Mouse (Mus musculus) forebrain, postnatal 0 days (tissue): Measurements from ENCODE around the gene Wdr13. TPM values are rescaled to one million over a fixed set of nuclear protein-coding genes. Genes with fewer than 3 reads are reported as not detected.
A peak's percentile ranks its signal among the peaks of the same experiment; 100 is the strongest.

Experiments used
- ATAC-seq: fragments of 200-750 bp; cut with Nextera tagmentation; 2 replicates; pipeline ENCODE4 v1.8.0; 2017; ENCODE audit warnings: mild to moderate bottlenecking, moderate library complexity
- DNase-seq: peaks from one replicate; pipeline ENCODE4 v3.0.0-alpha.2; 2015
- H3K27ac ChIP-seq: fragments of 300-500 bp; sonication (generic); 2 replicates; pipeline ENCODE4 v1.5.1; 2014; ENCODE audit warnings: low read depth, mild to moderate bottlenecking, antibody characterized with exemption, low read length, moderate library complexity, mixed read lengths
- H3K27me3 ChIP-seq: fragments of 300-500 bp; sonication (generic); 2 replicates; pipeline ENCODE4 v1.6.1; 2014; ENCODE audit warnings: mild to moderate bottlenecking, low read length, mixed read lengths; ENCODE audit not compliant: insufficient read depth
- H3K36me3 ChIP-seq: fragments of 300-500 bp; sonication (generic); 2 replicates; pipeline ENCODE4 v1.6.1; 2014; ENCODE audit warnings: mild to moderate bottlenecking, moderate library complexity; ENCODE audit not compliant: insufficient read depth
- H3K4me1 ChIP-seq: fragments of 300-500 bp; sonication (generic); 2 replicates; pipeline ENCODE4 v1.6.1; 2014; ENCODE audit warnings: antibody characterized with exemption; ENCODE audit not compliant: insufficient read depth
- H3K4me2 ChIP-seq: fragments of 300-500 bp; sonication (generic); 2 replicates; pipeline ENCODE4 v1.6.1; 2014; ENCODE audit warnings: low read depth, mild to moderate bottlenecking, moderate library complexity
- H3K4me3 ChIP-seq: fragments of 300-500 bp; sonication (generic); 2 replicates; pipeline ENCODE4 v1.5.1; 2014; ENCODE audit warnings: low read depth, low read length, mixed read lengths
- H3K9ac ChIP-seq: fragments of 300-500 bp; sonication (generic); 2 replicates; pipeline ENCODE4 v1.6.1; 2014; ENCODE audit warnings: mild to moderate bottlenecking
- H3K9me3 ChIP-seq: fragments of 300-500 bp; sonication (generic); 2 replicates; pipeline ENCODE4 v1.6.1; 2016; ENCODE audit warnings: low read length
- CTCF ChIP-seq: sonication (generic); IDR thresholded peaks from 2 replicates; pipeline ENCODE4 v1.5.1; 2016; ENCODE audit warnings: antibody characterized with exemption, control low read depth, low read depth
- WGBS: fragments of 180-500 bp; shearing (Covaris S2); extraction: QIAGEN DNeasy Blood & Tissue Kit; methylation state at CpG from one replicate; pipeline ENCODE4 v1.1.7; 2014; 5-methylcytosine and 5-hydroxymethylcytosine counted together
- polyA plus RNA-seq: library from polyadenylated mRNA; unstranded; fragments of >200 nt; fragmentation: Nextera tagmentation; extraction: Ambion mirVana; gene quantifications from 2 replicates; pipeline ENCODE4 v1.2.1, GENCODE M21; 2015
- total RNA-seq: library from RNA; depleted of rRNA; stranded (reverse); fragments of >200 nt; gene quantifications from 2 replicates; pipeline ENCODE4 v1.2.3, GENCODE M21; 2014

Wdr13 gene
- total and polyA plus RNA-seq, 2 experiments from 2014 or later = 58.4 to 316 TPM

DNA sequence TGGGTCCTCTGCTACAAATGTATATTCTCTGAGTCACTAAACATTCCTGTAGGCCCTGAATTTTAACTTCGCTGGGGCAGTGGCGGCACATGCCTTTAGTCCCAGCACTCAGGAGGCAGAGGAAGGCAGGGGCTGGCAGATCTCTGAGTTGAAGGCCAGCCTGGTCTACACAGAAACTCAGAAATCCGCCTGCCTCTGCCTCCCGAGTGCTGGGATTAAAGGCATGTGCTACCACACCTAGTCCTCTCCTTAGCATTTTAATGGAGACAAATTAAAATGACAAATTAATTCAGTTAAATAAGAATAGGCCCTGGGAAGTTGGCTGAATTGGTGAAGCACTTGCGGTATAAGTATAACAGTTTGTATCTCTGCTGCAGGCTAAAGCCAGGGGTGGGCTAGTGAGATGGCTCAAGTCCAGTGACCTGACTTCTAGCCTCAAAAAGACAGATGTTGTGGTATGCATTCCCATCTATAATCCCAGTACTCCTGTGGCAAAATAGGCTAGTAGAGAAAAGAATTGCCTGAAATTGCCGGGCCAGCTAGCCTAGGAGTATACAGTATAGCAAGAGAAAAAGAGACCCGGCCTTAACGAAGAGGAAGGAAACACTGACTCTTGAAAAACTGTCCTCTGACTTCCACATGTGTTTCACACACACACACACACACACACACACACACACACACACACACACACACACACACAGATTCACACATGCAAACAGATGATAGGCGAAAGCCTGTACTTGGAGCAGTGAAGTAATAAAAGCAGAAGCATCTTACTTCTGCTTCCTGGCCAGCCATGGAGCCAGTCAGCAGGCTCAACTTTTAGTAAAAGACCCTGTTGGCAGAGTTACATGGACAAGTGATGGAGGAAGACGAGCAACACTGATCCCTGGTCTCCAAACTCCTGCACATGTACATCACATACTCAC lies 35.3 kb upstream of the Wdr13 start:
- TF ChIP-seq CTCF = no peak
- Histone ChIP-seq H3K4me3 (no peak overlapping the region), H3K9ac (no peak overlapping the region), H3K36me3 (no peaks in the 10 kb centered on the region), H3K9me3 (no peaks in the 10 kb centered on the region), H3K27ac (no peak overlapping the region), H3K4me2 (no peak overlapping the region), H3K27me3 (no peaks in the 10 kb centered on the region), H3K4me1 (no peaks in the 10 kb centered on the region)
- DNase-seq = no peak
- 91% methylated on average over 10 of the region's 10 CpGs for WGBS
- no peak for ATAC-seq

DNA sequence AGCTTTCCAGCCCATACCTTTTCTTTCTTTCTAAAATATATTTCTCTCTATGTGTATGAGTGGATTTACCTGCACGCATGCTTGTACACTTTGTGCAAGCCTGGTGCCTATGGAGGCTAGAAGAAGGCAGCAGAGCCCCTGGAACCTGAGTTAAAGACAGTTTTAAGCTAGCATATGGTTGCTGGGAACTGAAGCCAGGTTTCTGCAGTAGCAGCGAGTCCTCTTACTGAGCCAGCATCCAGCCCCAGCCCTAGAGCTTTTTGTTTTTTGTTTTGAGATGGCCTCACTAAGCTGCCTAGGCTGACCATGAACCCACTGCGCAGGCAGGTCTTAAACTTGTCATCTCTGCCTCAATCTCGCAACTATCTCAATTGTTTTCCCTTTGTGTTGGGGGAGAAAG lies 31.8 kb upstream of the Wdr13 start:
- Histone ChIP-seq H3K4me2 (no peak overlapping the region), H3K9ac (no peak overlapping the region), H3K27me3 (no peaks in the 10 kb centered on the region), H3K4me3 (no peak overlapping the region), H3K36me3 (no peaks in the 10 kb centered on the region), H3K9me3 (no peaks in the 10 kb centered on the region), H3K4me1 (no peaks in the 10 kb centered on the region), H3K27ac (no peak overlapping the region)
- no peak for DNase-seq
- WGBS = 87% methylated on average over 4 of the region's 4 CpGs
- no peak for ATAC-seq
- TF ChIP-seq CTCF = no peak

DNA sequence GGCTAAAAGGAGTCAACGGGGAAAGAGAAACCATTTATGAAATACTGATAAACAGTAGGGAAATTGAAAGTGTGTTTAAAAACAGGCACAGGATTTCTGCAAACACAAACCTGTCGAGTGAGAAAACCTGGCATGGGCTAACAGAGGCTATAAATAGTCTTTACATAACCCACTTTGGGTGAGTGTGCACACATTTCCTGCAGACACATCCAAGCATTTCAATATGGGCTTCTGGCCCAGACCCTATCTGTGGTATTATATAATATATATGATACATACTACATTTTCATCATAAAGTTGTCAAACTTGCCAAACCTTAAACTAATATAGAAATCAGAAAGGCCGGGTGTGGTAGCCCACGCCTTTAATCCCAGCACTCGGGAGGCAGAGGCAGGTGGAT lies 30.4 kb upstream of the Wdr13 start:
- no peak for DNase-seq
- no peaks in the 10 kb centered on the region for H3K27me3 ChIP-seq
- 82% methylated on average over 5 of the region's 5 CpGs for WGBS
- no peak overlapping the region for H3K9ac ChIP-seq
- H3K4me2 ChIP-seq = no peak overlapping the region
- no peak for ATAC-seq
- H3K9me3 ChIP-seq = no peaks in the 10 kb centered on the region
- no peak overlapping the region for H3K27ac ChIP-seq
- no peaks in the 10 kb centered on the region for H3K36me3 ChIP-seq
- H3K4me3 ChIP-seq = no peak overlapping the region
- no peak for TF ChIP-seq CTCF
- H3K4me1 ChIP-seq = no peaks in the 10 kb centered on the region

DNA sequence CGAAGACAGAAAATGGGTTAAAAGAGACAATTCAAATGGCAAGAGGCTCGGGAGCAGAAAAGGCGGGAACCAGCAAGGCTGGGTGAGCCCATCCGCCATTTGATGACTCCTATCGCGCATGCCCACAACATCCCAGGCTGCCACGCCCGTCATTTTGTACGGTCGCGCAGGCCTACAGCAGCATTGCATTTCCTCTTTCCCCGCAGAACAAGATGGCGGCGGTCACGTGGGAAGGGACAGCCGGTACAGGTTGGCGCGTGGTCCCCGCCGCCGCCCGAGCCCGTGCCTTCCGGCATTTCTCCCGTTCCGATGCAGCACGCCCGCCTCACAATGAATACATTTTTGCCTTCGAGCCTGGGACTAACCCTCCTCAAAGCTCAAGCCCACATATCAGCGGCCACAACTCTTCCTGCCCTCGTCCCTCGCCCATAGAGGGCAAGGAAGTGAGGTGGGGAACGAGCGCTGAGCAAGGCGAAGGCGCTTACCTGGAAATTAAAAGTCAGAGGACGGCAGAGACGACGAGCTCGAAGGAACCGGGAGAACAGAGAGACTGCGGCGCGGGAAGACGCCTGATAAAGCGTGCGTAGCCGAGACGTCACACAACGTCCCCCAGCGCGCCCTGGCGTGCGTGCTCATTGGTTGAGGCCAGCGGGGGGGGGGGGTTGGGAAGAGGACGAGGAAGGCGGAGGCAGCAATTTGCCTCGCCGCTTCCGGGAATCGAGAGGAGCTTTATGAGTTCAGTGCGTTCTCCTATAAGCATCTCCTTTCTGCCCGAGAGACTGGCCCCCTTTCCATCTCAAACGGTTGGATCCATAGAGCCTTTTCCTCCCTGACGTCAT lies 12.7 kb upstream of the Wdr13 start, which contains the start of gene Rbm3:
TSS of gene Rbm3 (minus strand) at position 728 of the 839 bp plus-strand sequence.
- TF ChIP-seq CTCF = peak; percentile 12; the same call in 1 of the 2 replicates
- peak within 1 kb of the TSS; percentile 56 for H3K4me3 ChIP-seq
- peaks cover 13% of the 10 kb centered on the region for H3K36me3 ChIP-seq
- WGBS = 26% methylated on average over 60 of the region's 65 CpGs
- H3K9me3 ChIP-seq = no peaks in the 10 kb centered on the region
- peak within 1 kb of the TSS; percentile 53 for H3K4me2 ChIP-seq
- no peaks in the 10 kb centered on the region for H3K27me3 ChIP-seq
- DNase-seq (peak; percentile 93), ATAC-seq (peak; percentile 96)
- H3K27ac ChIP-seq = peak within 1 kb of the TSS; percentile 98
- H3K4me1 ChIP-seq = 0 out of 2 replicates have a peak, but pooled peaks cover 3% of the 10 kb centered on the region
- peak within 1 kb of the TSS; percentile 92 for H3K9ac ChIP-seq

DNA sequence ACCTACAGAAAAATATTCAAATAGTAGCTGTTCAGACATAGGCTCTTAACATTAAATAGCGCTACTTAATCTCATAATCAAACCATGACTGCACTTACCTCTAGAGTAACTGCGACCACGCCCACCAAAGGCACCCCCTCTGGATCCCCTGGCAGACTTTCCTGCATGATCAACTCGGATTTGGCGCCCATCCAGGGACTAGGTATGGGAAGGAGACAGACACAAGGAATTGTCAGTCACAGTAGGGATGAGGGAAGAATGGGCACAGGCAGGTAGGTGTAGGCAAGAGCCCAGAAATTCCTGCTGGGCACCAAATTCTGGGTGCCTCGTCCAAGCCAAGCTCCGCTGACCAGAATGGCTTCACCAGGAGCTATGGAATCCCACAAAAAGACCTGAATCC lies 11.1 kb upstream of the Wdr13 start:
- no peaks in the 10 kb centered on the region for H3K27me3 ChIP-seq
- H3K4me3 ChIP-seq = peak overlapping the region; percentile 56; the same call in 1 of the 2 replicates
- 73% methylated on average over 7 of the region's 7 CpGs for WGBS
- H3K4me1 ChIP-seq = 0 out of 2 replicates have a peak, but pooled peaks cover 3% of the 10 kb centered on the region
- TF ChIP-seq CTCF = no peak
- no peak for ATAC-seq
- peak overlapping the region; percentile 53 for H3K4me2 ChIP-seq
- no peak overlapping the region for H3K9ac ChIP-seq
- no peak for DNase-seq
- no peak overlapping the region for H3K27ac ChIP-seq
- H3K9me3 ChIP-seq = no peaks in the 10 kb centered on the region
- peaks cover 13% of the 10 kb centered on the region for H3K36me3 ChIP-seq

DNA sequence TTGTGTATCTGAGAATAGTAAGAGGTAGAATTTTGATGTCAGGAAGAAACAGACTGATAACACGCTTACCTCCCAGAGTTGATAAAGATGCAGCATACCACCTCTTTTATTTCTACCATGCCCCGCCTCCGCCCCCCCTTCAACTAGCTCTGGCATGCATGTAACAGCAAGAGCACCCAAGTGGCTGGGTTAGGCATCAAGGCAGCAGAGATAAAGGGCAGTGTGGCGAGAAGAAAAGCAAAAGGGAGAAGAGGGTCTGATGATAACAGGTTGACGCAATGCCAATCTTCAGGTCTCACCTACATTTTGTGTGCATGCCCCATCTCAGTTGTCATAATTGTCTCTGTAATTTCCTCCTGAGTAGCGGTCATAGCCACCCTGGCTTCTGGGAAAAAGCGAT lies 10.3 kb upstream of the Wdr13 start:
- H3K27me3 ChIP-seq = no peaks in the 10 kb centered on the region
- H3K4me2 ChIP-seq = no peak overlapping the region
- H3K9ac ChIP-seq = no peak overlapping the region
- TF ChIP-seq CTCF = no peak
- no peaks in the 10 kb centered on the region for H3K9me3 ChIP-seq
- ATAC-seq (no peak), DNase-seq (no peak)
- no peak overlapping the region for H3K4me3 ChIP-seq
- H3K4me1 ChIP-seq = 0 out of 2 replicates have a peak, but pooled peaks cover 3% of the 10 kb centered on the region
- H3K36me3 ChIP-seq = peaks cover 13% of the 10 kb centered on the region
- WGBS = 86% methylated on average over 7 of the region's 7 CpGs
- no peak overlapping the region for H3K27ac ChIP-seq
